Mouse (Mus musculus): ENCODE measurements around the gene Nell2. TPM values are rescaled to one million over a fixed set of nuclear protein-coding genes. Genes with fewer than 3 reads are reported as not detected.
A peak's percentile ranks its signal among the peaks of the same experiment; 100 is the strongest.

Gene Nell2
- polyA plus RNA-seq, 1 experiment from 2014 or later, result 155 TPM

GRCm38 (mm10) chr15:95231171-95231570 is 297.2 kb downstream of the Nell2 start:
- no peak for DNase-seq (ENCODE audit: low spot score)
- Histone ChIP-seq H3K27ac (ENCODE audit: low read depth, low read length) (no peak overlapping the region), H3K4me3 (ENCODE audit: low read depth, low read length) (no peak overlapping the region), H3K9me3 (ENCODE audit: control insufficient read depth, low read length) (no peaks in the 10 kb centered on the region), H3K27me3 (ENCODE audit: control insufficient read depth, insufficient read depth, low read length) (no peaks in the 10 kb centered on the region), H3K36me3 (ENCODE audit: control insufficient read depth, insufficient read depth, low read length) (no peaks in the 10 kb centered on the region), H3K4me1 (ENCODE audit: control insufficient read depth, insufficient read depth, low read length) (no peaks in the 10 kb centered on the region), H3K9ac (ENCODE audit: low read length) (no peak overlapping the region), H3K4me2 (ENCODE audit: low read depth) (no peak overlapping the region)
- ATAC-seq (ENCODE audit: insufficient read depth, low FRiP score, low TSS enrichment), result no peak
- 87% methylated on average over 13 of the region's 13 CpGs for whole genome bisulfite sequencing

GRCm38 (mm10) chr15:95216640-95217365 is 311.6 kb downstream of the Nell2 start:
- no peaks in the 10 kb centered on the region for H3K27me3 ChIP-seq (ENCODE audit: control insufficient read depth, insufficient read depth, low read length)
- WGBS, result 63% methylated on average over 12 of the region's 12 CpGs
- H3K4me2 ChIP-seq (ENCODE audit: low read depth), result no peak overlapping the region
- DNase-seq (ENCODE audit: low spot score), result peak; percentile 23
- no peaks in the 10 kb centered on the region for H3K36me3 ChIP-seq (ENCODE audit: control insufficient read depth, insufficient read depth, low read length)
- H3K9ac ChIP-seq (ENCODE audit: low read length), result no peak overlapping the region
- H3K4me1 ChIP-seq (ENCODE audit: control insufficient read depth, insufficient read depth, low read length), result peaks cover 3% of the 10 kb centered on the region; the same call in 1 of the 2 replicates
- ATAC-seq (ENCODE audit: insufficient read depth, low FRiP score, low TSS enrichment), result no peak
- no peak overlapping the region for H3K27ac ChIP-seq (ENCODE audit: low read depth, low read length)
- H3K9me3 ChIP-seq (ENCODE audit: control insufficient read depth, low read length), result no peaks in the 10 kb centered on the region
- H3K4me3 ChIP-seq (ENCODE audit: low read depth, low read length), result no peak overlapping the region

- H3K9ac ChIP-seq (ENCODE audit: low read length), result no peak overlapping the region
- no peaks in the 10 kb centered on the region for H3K36me3 ChIP-seq (ENCODE audit: control insufficient read depth, insufficient read depth, low read length)
- DNase-seq (ENCODE audit: low spot score) (no peak), ATAC-seq (ENCODE audit: insufficient read depth, low FRiP score, low TSS enrichment) (no peak)
- no peaks in the 10 kb centered on the region for H3K4me1 ChIP-seq (ENCODE audit: control insufficient read depth, insufficient read depth, low read length)
- no peaks in the 10 kb centered on the region for H3K9me3 ChIP-seq (ENCODE audit: control insufficient read depth, low read length)
- 79% methylated on average over 4 of the region's 4 CpGs for WGBS
- no peak overlapping the region for H3K27ac ChIP-seq (ENCODE audit: low read depth, low read length)
- H3K27me3 ChIP-seq (ENCODE audit: control insufficient read depth, insufficient read depth, low read length), result no peaks in the 10 kb centered on the region
- no peak overlapping the region for H3K4me3 ChIP-seq (ENCODE audit: low read depth, low read length)
- no peak overlapping the region for H3K4me2 ChIP-seq (ENCODE audit: low read depth)
Observed at GRCm38 (mm10) chr15:95210551-95210950, 317.8 kb downstream of the Nell2 start.

- Histone ChIP-seq H3K4me3 (ENCODE audit: low read depth, low read length) (no peak overlapping the region), H3K36me3 (ENCODE audit: control insufficient read depth, insufficient read depth, low read length) (no peaks in the 10 kb centered on the region), H3K9me3 (ENCODE audit: control insufficient read depth, low read length) (no peaks in the 10 kb centered on the region), H3K4me2 (ENCODE audit: low read depth) (no peak overlapping the region), H3K9ac (ENCODE audit: low read length) (no peak overlapping the region), H3K27ac (ENCODE audit: low read depth, low read length) (no peak overlapping the region), H3K4me1 (ENCODE audit: control insufficient read depth, insufficient read depth, low read length) (no peaks in the 10 kb centered on the region), H3K27me3 (ENCODE audit: control insufficient read depth, insufficient read depth, low read length) (no peaks in the 10 kb centered on the region)
- no peak for DNase-seq (ENCODE audit: low spot score)
- 76% methylated on average over 4 of the region's 4 CpGs for WGBS
- ATAC-seq (ENCODE audit: insufficient read depth, low FRiP score, low TSS enrichment), result no peak
Observed at GRCm38 (mm10) chr15:95209186-95209585, 319.2 kb downstream of the Nell2 start.

- Histone ChIP-seq H3K27ac (ENCODE audit: low read depth, low read length) (no peak overlapping the region), H3K4me2 (ENCODE audit: low read depth) (no peak overlapping the region), H3K9ac (ENCODE audit: low read length) (no peak overlapping the region), H3K36me3 (ENCODE audit: control insufficient read depth, insufficient read depth, low read length) (no peaks in the 10 kb centered on the region), H3K4me3 (ENCODE audit: low read depth, low read length) (no peak overlapping the region), H3K27me3 (ENCODE audit: control insufficient read depth, insufficient read depth, low read length) (no peaks in the 10 kb centered on the region), H3K4me1 (ENCODE audit: control insufficient read depth, insufficient read depth, low read length) (no peaks in the 10 kb centered on the region), H3K9me3 (ENCODE audit: control insufficient read depth, low read length) (no peaks in the 10 kb centered on the region)
- 77% methylated on average over 9 of the region's 9 CpGs for WGBS
- no peak for DNase-seq (ENCODE audit: low spot score)
- ATAC-seq (ENCODE audit: insufficient read depth, low FRiP score, low TSS enrichment), result no peak
Observed at GRCm38 (mm10) chr15:95193661-95194280, 334.6 kb downstream of the Nell2 start.

GRCm38 (mm10) chr15:95192951-95193350 is 335.4 kb downstream of the Nell2 start:
- no peak overlapping the region for H3K4me3 ChIP-seq (ENCODE audit: low read depth, low read length)
- H3K27ac ChIP-seq (ENCODE audit: low read depth, low read length), result no peak overlapping the region
- H3K36me3 ChIP-seq (ENCODE audit: control insufficient read depth, insufficient read depth, low read length), result no peaks in the 10 kb centered on the region
- no peaks in the 10 kb centered on the region for H3K4me1 ChIP-seq (ENCODE audit: control insufficient read depth, insufficient read depth, low read length)
- H3K9me3 ChIP-seq (ENCODE audit: control insufficient read depth, low read length), result no peaks in the 10 kb centered on the region
- no peak overlapping the region for H3K4me2 ChIP-seq (ENCODE audit: low read depth)
- no peak for DNase-seq (ENCODE audit: low spot score)
- 83% methylated on average over 8 of the region's 8 CpGs for WGBS
- H3K9ac ChIP-seq (ENCODE audit: low read length), result no peak overlapping the region
- no peaks in the 10 kb centered on the region for H3K27me3 ChIP-seq (ENCODE audit: control insufficient read depth, insufficient read depth, low read length)
- no peak for ATAC-seq (ENCODE audit: insufficient read depth, low FRiP score, low TSS enrichment)

- H3K4me1 ChIP-seq (ENCODE audit: control insufficient read depth, insufficient read depth, low read length), result no peaks in the 10 kb centered on the region
- 55% methylated on average over 10 of the region's 10 CpGs for WGBS
- no peak overlapping the region for H3K4me3 ChIP-seq (ENCODE audit: low read depth, low read length)
- H3K36me3 ChIP-seq (ENCODE audit: control insufficient read depth, insufficient read depth, low read length), result no peaks in the 10 kb centered on the region
- H3K9me3 ChIP-seq (ENCODE audit: control insufficient read depth, low read length), result no peaks in the 10 kb centered on the region
- H3K9ac ChIP-seq (ENCODE audit: low read length), result no peak overlapping the region
- H3K27me3 ChIP-seq (ENCODE audit: control insufficient read depth, insufficient read depth, low read length), result no peaks in the 10 kb centered on the region
- DNase-seq (ENCODE audit: low spot score), result no peak
- H3K4me2 ChIP-seq (ENCODE audit: low read depth), result no peak overlapping the region
- H3K27ac ChIP-seq (ENCODE audit: low read depth, low read length), result no peak overlapping the region
- ATAC-seq (ENCODE audit: insufficient read depth, low FRiP score, low TSS enrichment), result no peak
Observed at GRCm38 (mm10) chr15:95186226-95186625, 342.1 kb downstream of the Nell2 start.

- Histone ChIP-seq H3K36me3 (ENCODE audit: control insufficient read depth, insufficient read depth, low read length) (no peaks in the 10 kb centered on the region), H3K27ac (ENCODE audit: low read depth, low read length) (no peak overlapping the region), H3K27me3 (ENCODE audit: control insufficient read depth, insufficient read depth, low read length) (no peaks in the 10 kb centered on the region), H3K9ac (ENCODE audit: low read length) (no peak overlapping the region), H3K4me1 (ENCODE audit: control insufficient read depth, insufficient read depth, low read length) (no peaks in the 10 kb centered on the region), H3K9me3 (ENCODE audit: control insufficient read depth, low read length) (no peaks in the 10 kb centered on the region), H3K4me2 (ENCODE audit: low read depth) (no peak overlapping the region), H3K4me3 (ENCODE audit: low read depth, low read length) (no peak overlapping the region)
- ATAC-seq (ENCODE audit: insufficient read depth, low FRiP score, low TSS enrichment) (no peak), DNase-seq (ENCODE audit: low spot score) (no peak)
- WGBS, result 65% methylated on average over 9 of the region's 9 CpGs
Observed at GRCm38 (mm10) chr15:95185419-95185818, 342.9 kb downstream of the Nell2 start.

GRCm38 (mm10) chr15:95183450-95183849 is 344.9 kb downstream of the Nell2 start:
- H3K4me1 ChIP-seq (ENCODE audit: control insufficient read depth, insufficient read depth, low read length), result no peaks in the 10 kb centered on the region
- no peaks in the 10 kb centered on the region for H3K27me3 ChIP-seq (ENCODE audit: control insufficient read depth, insufficient read depth, low read length)
- H3K9me3 ChIP-seq (ENCODE audit: control insufficient read depth, low read length), result no peaks in the 10 kb centered on the region
- 64% methylated on average over 5 of the region's 5 CpGs for WGBS
- ATAC-seq (ENCODE audit: insufficient read depth, low FRiP score, low TSS enrichment) (no peak), DNase-seq (ENCODE audit: low spot score) (no peak)
- H3K4me2 ChIP-seq (ENCODE audit: low read depth), result no peak overlapping the region
- no peak overlapping the region for H3K27ac ChIP-seq (ENCODE audit: low read depth, low read length)
- H3K9ac ChIP-seq (ENCODE audit: low read length), result no peak overlapping the region
- H3K36me3 ChIP-seq (ENCODE audit: control insufficient read depth, insufficient read depth, low read length), result no peaks in the 10 kb centered on the region
- H3K4me3 ChIP-seq (ENCODE audit: low read depth, low read length), result no peak overlapping the region

Measured in neural tube, embryonic 11.5 days (tissue).